Mouse (Mus musculus) hindbrain, embryonic 13.5 days (tissue): ENCODE measurements at regions not wholly inside any gene's neighbourhood (a gene's known extent, or its start where the extent isn't known, plus 50 kb on each side); places are given as distances from the start of the nearest gene placed in this dataset.

ENCODE experiments used
- ATAC-seq: fragments of 200-750 bp; cut with Nextera tagmentation; 2 replicates; pipeline ENCODE4 v1.8.0; 2017; ENCODE audit warnings: moderate TSS enrichment; ENCODE audit not compliant: low FRiP score
- H3K27ac ChIP-seq: fragments of 300-500 bp; sonication (generic); 2 replicates; pipeline ENCODE4 v1.5.1; 2015; ENCODE audit warnings: inconsistent platforms, mild to moderate bottlenecking, moderate library complexity
- H3K27me3 ChIP-seq: fragments of 300-500 bp; sonication (generic); 2 replicates; pipeline ENCODE4 v1.6.1; 2015; ENCODE audit warnings: mild to moderate bottlenecking, inconsistent platforms
- H3K36me3 ChIP-seq: fragments of 300-500 bp; sonication (generic); 2 replicates; pipeline ENCODE4 v1.6.1; 2015; ENCODE audit warnings: mild to moderate bottlenecking, inconsistent platforms
- H3K4me1 ChIP-seq: fragments of 300-500 bp; sonication (generic); replicated peaks from 2 replicates; pipeline ENCODE4 v1.6.1; 2015; ENCODE audit warnings: inconsistent platforms
- H3K4me2 ChIP-seq: fragments of 300-500 bp; sonication (generic); 2 replicates; pipeline ENCODE4 v1.6.1; 2015; ENCODE audit warnings: inconsistent platforms, mild to moderate bottlenecking, moderate library complexity
- H3K4me3 ChIP-seq: fragments of 300-500 bp; sonication (generic); 2 replicates; pipeline ENCODE4 v1.5.1; 2015; ENCODE audit warnings: mild to moderate bottlenecking, inconsistent platforms
- H3K9ac ChIP-seq: fragments of 300-500 bp; sonication (generic); 2 replicates; pipeline ENCODE4 v1.6.1; 2015; ENCODE audit warnings: mild to moderate bottlenecking, inconsistent platforms
- H3K9me3 ChIP-seq: fragments of 300-500 bp; sonication (generic); 2 replicates; pipeline ENCODE4 v1.6.1; 2016; ENCODE audit warnings: inconsistent platforms
- WGBS: fragments of 180-500 bp; shearing (Covaris S2); methylation state at CpG from one replicate; pipeline ENCODE4 v1.1.7; 2015; 5-methylcytosine and 5-hydroxymethylcytosine counted together

- no peak for ATAC-seq
- Histone ChIP-seq H3K27me3 (0 out of 2 replicates have a peak, but pooled peaks cover 4% of the 10 kb centered on the region), H3K9ac (no peak overlapping the region), H3K36me3 (no peaks in the 10 kb centered on the region), H3K27ac (no peak overlapping the region), H3K4me3 (no peak overlapping the region), H3K4me2 (no peak overlapping the region), H3K9me3 (no peaks in the 10 kb centered on the region), H3K4me1 (peaks cover 35% of the 10 kb centered on the region)
- 48% methylated on average over 6 of the region's 6 CpGs for WGBS
Observed at GRCm38 (mm10) chr17:9893966-9894365, 224.4 kb upstream of the Pabpc6 start.

GRCm38 (mm10) chr17:9892776-9893175 is 223.3 kb upstream of the Pabpc6 start:
- Histone ChIP-seq H3K36me3 (no peaks in the 10 kb centered on the region), H3K4me2 (no peak overlapping the region), H3K9me3 (no peaks in the 10 kb centered on the region), H3K27me3 (0 out of 2 replicates have a peak, but pooled peaks cover 4% of the 10 kb centered on the region), H3K9ac (no peak overlapping the region), H3K27ac (peak overlapping the region; percentile 19; the same call in 1 of the 2 replicates), H3K4me3 (no peak overlapping the region), H3K4me1 (peaks cover 45% of the 10 kb centered on the region)
- WGBS, result 21% methylated on average over 5 of the region's 5 CpGs
- ATAC-seq, result no peak

- WGBS, result 69% methylated on average over 9 of the region's 9 CpGs
- no peak for ATAC-seq
- Histone ChIP-seq H3K9ac (no peak overlapping the region), H3K27ac (peak overlapping the region; percentile 19; the same call in 1 of the 2 replicates), H3K4me2 (no peak overlapping the region), H3K4me1 (peaks cover 45% of the 10 kb centered on the region), H3K27me3 (0 out of 2 replicates have a peak, but pooled peaks cover 4% of the 10 kb centered on the region), H3K9me3 (no peaks in the 10 kb centered on the region), H3K4me3 (no peak overlapping the region), H3K36me3 (no peaks in the 10 kb centered on the region)
Observed at GRCm38 (mm10) chr17:9892141-9892540, 222.6 kb upstream of the Pabpc6 start.

GRCm38 (mm10) chr17:9888494-9888893 is 219.0 kb upstream of the Pabpc6 start:
- 50% methylated on average over 4 of the region's 4 CpGs for WGBS
- Histone ChIP-seq H3K4me2 (no peak overlapping the region), H3K36me3 (no peaks in the 10 kb centered on the region), H3K27ac (no peak overlapping the region), H3K9me3 (no peaks in the 10 kb centered on the region), H3K4me3 (no peak overlapping the region), H3K4me1 (peaks cover 57% of the 10 kb centered on the region), H3K27me3 (0 out of 2 replicates have a peak, but pooled peaks cover 4% of the 10 kb centered on the region), H3K9ac (no peak overlapping the region)
- no peak for ATAC-seq

GRCm38 (mm10) chr17:9885110-9885509 is 215.6 kb upstream of the Pabpc6 start:
- peak; percentile 53; the same call in 1 of the 2 replicates for ATAC-seq
- no peaks in the 10 kb centered on the region for H3K36me3 ChIP-seq
- no peak overlapping the region for H3K4me2 ChIP-seq
- WGBS, result 36% methylated on average over 7 of the region's 7 CpGs
- peaks cover 53% of the 10 kb centered on the region for H3K4me1 ChIP-seq
- H3K9ac ChIP-seq, result no peak overlapping the region
- H3K4me3 ChIP-seq, result no peak overlapping the region
- H3K27ac ChIP-seq, result peak overlapping the region; percentile 46
- no peaks in the 10 kb centered on the region for H3K27me3 ChIP-seq
- no peaks in the 10 kb centered on the region for H3K9me3 ChIP-seq

DNA sequence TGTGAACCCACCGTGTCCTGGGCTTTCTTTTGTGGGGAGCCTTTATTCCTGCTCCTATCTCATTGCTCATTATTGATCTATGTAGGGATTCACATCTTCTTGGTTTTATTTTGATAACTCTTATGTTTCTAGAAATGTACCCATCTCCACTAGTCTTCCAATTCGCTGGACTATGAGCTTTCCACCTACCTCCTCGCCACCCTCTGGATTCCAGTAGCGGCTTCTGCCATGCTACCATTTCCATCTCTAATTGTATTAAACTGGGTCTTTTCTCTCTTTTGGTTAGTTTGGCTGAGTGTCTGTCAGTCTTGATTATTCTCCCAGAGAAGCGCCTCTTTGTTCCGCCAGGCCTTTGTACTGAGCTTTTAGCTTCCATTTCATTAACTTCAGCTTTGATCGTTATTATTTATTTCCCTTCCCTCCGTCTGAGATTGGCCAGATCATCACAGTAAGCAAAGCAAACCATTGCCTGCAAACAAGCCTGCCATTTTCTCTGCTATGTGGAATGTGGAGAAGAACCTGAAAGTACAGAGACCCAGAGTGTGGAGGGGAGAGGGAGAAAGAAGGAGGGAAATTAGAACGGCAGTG is 213.2 kb upstream of the Pabpc6 start:
- 23% methylated on average over 9 of the region's 9 CpGs for WGBS
- H3K27ac ChIP-seq, result peak overlapping the region; percentile 20

DNA sequence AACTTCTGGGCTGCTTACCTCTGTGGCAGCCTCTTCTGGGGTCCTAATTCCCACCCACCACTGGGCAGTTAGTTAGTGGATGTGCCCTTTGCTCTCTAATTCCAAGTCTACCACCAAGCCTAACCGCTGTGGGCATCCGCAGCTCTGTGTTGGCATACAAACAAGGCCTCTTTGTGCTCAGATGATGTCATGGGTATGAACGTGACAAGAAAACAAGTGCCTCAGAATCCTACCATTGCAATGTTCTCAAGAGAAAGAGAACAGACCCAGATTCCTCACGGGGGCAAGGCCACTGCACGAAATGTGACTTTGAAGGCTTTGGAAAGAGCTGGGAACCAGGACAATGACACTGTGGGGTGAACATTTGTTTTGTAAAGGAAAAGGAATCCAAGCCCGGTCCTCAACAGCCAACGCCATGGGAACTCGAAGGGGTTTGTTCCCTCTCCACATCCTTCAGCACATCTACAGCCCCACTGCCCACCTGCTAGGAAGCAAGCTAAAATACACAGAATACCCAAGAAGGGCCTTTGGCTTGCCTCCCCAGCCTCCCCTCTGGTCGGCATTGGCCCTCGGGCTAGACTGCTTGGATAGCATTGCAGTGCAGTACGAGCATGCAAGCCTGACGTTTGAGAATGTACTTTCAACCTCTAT is 210.2 kb upstream of the Pabpc6 start:
- Histone ChIP-seq H3K36me3 (no peaks in the 10 kb centered on the region), H3K4me1 (peaks cover 30% of the 10 kb centered on the region), H3K9ac (no peak overlapping the region), H3K9me3 (no peaks in the 10 kb centered on the region), H3K4me2 (no peak overlapping the region), H3K27ac (peak overlapping the region; percentile 86), H3K4me3 (no peak overlapping the region), H3K27me3 (no peaks in the 10 kb centered on the region)
- peak; percentile 78 for ATAC-seq
- WGBS, result 42% methylated on average over 12 of the region's 12 CpGs

More for the DNA sequence above, 213.2 kb upstream of the Pabpc6 start:
- ATAC-seq, result no peak
- no peak overlapping the region for H3K4me2 ChIP-seq
- H3K27me3 ChIP-seq, result no peaks in the 10 kb centered on the region
- H3K9me3 ChIP-seq, result no peaks in the 10 kb centered on the region
- no peak overlapping the region for H3K9ac ChIP-seq
- H3K4me3 ChIP-seq, result no peak overlapping the region
- H3K36me3 ChIP-seq, result no peaks in the 10 kb centered on the region
- peaks cover 40% of the 10 kb centered on the region for H3K4me1 ChIP-seq

GRCm38 (mm10) chr17:9873695-9874094 is 204.2 kb upstream of the Pabpc6 start:
- ATAC-seq, result no peak
- 46% methylated on average over 10 of the region's 10 CpGs for WGBS
- no peak overlapping the region for H3K4me2 ChIP-seq
- H3K9ac ChIP-seq, result no peak overlapping the region
- peaks cover 15% of the 10 kb centered on the region for H3K4me1 ChIP-seq
- H3K27me3 ChIP-seq, result no peaks in the 10 kb centered on the region
- H3K36me3 ChIP-seq, result no peaks in the 10 kb centered on the region
- peak overlapping the region; percentile 61 for H3K27ac ChIP-seq
- no peak overlapping the region for H3K4me3 ChIP-seq
- H3K9me3 ChIP-seq, result no peaks in the 10 kb centered on the region

DNA sequence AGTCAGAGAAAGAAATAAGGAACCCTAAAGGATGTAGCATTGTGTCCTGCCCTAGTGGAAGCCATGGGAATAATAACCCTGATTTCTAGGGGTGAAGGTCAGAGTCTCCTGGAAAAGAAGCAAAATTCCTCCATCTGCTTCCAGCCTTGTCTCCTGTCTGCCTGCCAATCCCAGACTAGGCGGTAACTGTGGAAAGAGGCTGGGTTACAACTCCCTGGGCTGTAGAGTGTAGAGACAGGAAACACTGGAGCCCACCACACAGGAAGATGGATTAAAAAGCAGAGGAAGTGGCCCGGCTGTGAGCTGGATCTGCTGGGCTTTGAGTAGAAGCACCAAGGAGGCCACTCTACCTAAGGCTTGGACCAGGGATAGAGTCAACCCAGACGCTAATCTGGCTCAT is 200.7 kb upstream of the Pabpc6 start:
- H3K36me3 ChIP-seq, result no peaks in the 10 kb centered on the region
- H3K27ac ChIP-seq, result no peak overlapping the region
- H3K4me1 ChIP-seq, result peaks cover 17% of the 10 kb centered on the region
- no peaks in the 10 kb centered on the region for H3K9me3 ChIP-seq
- no peaks in the 10 kb centered on the region for H3K27me3 ChIP-seq
- H3K9ac ChIP-seq, result no peak overlapping the region
- WGBS, result 82% methylated on average over 3 of the region's 3 CpGs
- no peak for ATAC-seq
- H3K4me2 ChIP-seq, result no peak overlapping the region
- H3K4me3 ChIP-seq, result no peak overlapping the region

DNA sequence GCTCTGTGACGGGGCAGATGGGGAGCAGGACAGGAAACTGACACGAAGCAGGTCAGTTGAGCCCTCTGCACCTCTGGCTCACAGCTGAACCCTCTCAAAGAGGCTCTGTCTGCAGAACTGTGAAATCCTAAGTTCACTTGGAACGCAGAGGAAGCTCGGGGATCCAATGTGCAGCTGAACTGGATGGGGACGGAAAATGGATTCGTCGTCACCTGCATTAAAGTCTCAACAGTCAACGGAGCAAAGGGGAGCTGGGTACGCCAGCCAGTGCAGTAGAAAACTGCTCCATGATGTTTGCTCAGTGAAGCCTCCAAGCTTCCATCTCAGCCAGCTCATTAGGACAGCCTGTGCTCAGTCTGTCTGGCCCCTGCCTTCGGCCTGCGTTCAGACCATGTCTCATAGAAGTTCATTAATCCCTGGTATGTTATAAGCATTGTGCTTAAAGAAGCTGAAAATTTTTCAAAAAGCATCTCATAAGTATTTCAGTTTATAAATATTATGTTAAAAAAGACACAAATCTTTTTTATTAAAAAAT is 199.3 kb upstream of the Pabpc6 start:
- ATAC-seq, result no peak
- no peaks in the 10 kb centered on the region for H3K27me3 ChIP-seq
- no peak overlapping the region for H3K9ac ChIP-seq
- 81% methylated on average over 11 of the region's 11 CpGs for WGBS
- H3K4me1 ChIP-seq, result peaks cover 13% of the 10 kb centered on the region
- H3K36me3 ChIP-seq, result no peaks in the 10 kb centered on the region
- H3K4me3 ChIP-seq, result no peak overlapping the region
- no peak overlapping the region for H3K27ac ChIP-seq
- H3K9me3 ChIP-seq, result no peaks in the 10 kb centered on the region
- no peak overlapping the region for H3K4me2 ChIP-seq

GRCm38 (mm10) chr17:9864254-9864653 is 194.7 kb upstream of the Pabpc6 start:
- 71% methylated on average over 10 of the region's 10 CpGs for WGBS

DNA sequence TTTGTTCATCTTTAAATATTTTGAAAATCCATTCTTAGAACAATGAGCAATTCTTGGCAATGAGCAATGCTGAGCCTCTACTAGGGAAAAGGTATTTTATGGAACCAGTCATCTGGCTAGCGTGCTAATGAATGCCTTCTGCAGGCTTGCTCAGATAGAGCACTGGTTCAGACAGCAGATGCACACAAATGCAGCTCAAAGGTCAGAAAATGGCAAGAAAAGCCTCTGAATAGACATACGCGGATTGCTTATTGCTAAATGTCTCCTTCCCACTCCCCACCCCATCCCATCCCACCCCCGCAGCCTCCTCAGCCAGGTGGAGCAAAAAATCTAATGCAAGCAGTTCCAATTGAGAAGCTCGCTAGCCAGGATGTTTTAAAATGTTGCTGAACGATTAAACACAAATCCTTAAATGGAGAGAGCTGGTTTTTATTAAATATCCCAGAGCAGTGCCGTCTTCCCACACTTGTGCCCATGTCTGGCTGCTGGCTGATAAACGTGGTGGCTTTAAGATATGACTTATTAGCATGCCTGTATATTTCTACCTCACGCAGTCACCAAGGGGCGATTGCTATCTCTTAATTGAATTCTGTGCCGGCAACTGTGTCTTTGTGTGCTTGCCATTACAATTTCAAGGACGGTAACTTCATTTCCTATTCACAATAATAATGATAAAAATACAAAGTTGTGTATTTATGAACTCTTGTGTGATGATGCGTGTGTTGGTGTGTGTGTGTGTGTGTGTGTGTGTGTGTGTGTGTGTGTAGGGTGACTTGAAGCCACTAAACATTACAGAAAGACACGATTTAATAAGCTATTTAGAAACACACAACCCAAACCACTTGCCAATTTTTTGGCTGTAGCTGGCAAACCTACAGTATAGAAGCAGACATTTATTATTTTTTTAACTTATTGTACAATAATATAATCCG is 192.7 kb upstream of the Pabpc6 start:
- no peak overlapping the region for H3K9ac ChIP-seq
- no peaks in the 10 kb centered on the region for H3K27me3 ChIP-seq
- H3K9me3 ChIP-seq, result peaks cover 5% of the 10 kb centered on the region; the same call in 1 of the 2 replicates
- 57% methylated on average over 15 of the region's 15 CpGs for WGBS
- no peak for ATAC-seq
- no peak overlapping the region for H3K4me2 ChIP-seq
- H3K4me1 ChIP-seq, result peaks cover 12% of the 10 kb centered on the region
- peak overlapping the region; percentile 65 for H3K27ac ChIP-seq
- H3K4me3 ChIP-seq, result no peak overlapping the region
- no peaks in the 10 kb centered on the region for H3K36me3 ChIP-seq

More at GRCm38 (mm10) chr17:9864254-9864653, 194.7 kb upstream of the Pabpc6 start:
- H3K9me3 ChIP-seq, result no peaks in the 10 kb centered on the region
- no peaks in the 10 kb centered on the region for H3K27me3 ChIP-seq
- no peak overlapping the region for H3K9ac ChIP-seq
- no peak overlapping the region for H3K4me2 ChIP-seq
- no peak for ATAC-seq
- no peak overlapping the region for H3K4me3 ChIP-seq
- H3K4me1 ChIP-seq, result peaks cover 21% of the 10 kb centered on the region
- H3K36me3 ChIP-seq, result no peaks in the 10 kb centered on the region
- H3K27ac ChIP-seq, result no peak overlapping the region
